8 mouse cellular contexts compared by ENCODE assay signal in the genomic region with DNA sequence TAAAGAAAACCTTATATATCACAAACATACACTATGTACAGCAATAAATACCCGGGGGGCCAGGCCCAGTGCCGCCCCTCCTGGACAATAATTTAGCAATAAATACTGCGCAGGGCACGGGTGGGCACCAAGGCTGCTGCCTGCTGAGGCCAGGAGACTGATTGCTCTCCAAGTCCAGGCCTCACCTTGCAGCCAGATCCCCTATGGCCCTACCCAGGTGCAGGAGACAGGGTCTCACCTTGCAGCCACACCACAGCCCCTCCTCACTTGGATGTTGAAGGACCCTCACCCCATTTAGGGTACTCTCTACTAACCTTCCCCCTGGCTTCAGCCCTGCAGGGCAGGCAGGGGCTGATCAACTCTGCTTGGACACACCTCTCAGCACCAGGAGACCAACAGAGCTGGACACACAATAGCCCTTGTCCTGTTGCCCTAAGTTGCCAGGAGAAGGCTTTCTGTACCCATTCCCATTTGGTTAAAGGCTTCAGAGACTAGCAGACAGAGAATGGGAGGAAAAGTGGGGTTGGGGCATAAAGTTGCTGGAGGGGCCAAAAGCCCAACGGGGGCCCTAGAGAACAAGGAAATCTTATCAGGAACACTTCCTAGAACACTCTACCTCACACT. TPM values are rescaled to one million over a fixed set of nuclear protein-coding genes. Genes with fewer than 3 reads are reported as not detected.
DNase-seq lines count a peak whose midpoint lies in the region; ATAC-seq and TF ChIP-seq lines count a peak whose summit lies in the region.

A gene (minus strand): TSS at position 89 of the 624 bp plus-strand sequence.

- no peaks in the 10 kb centered on the region for H3K27me3 ChIP-seq in lung, postnatal 0 days (replicated peaks; ENCODE audit: insufficient read depth, low read length)
- no peaks in the 10 kb centered on the region for H3K27me3 ChIP-seq in heart, embryonic 14.5 days (ENCODE audit: control insufficient read depth, insufficient read depth, low read length)

- H3K4me1 ChIP-seq in lung, postnatal 0 days (ENCODE audit: insufficient read depth, low read depth, low read length) = peaks cover 10% of the 10 kb centered on the region
- peaks cover 15% of the 10 kb centered on the region for H3K4me1 ChIP-seq in brown adipose tissue, adult 24 weeks (ENCODE audit: control insufficient read depth, insufficient read depth, insufficient read length, low read length)
- H3K4me1 ChIP-seq in heart, embryonic 14.5 days (ENCODE audit: control insufficient read depth in 2 of 2, insufficient read depth in 2 of 2, low read length in 2 of 2) = peaks cover 14 to 25% of the 10 kb centered on the region in 2 experiments

- 14% methylated on average over 5 of the region's 5 CpGs for WGBS in lung, postnatal 0 days
- 11% methylated on average over 5 of the region's 5 CpGs for WGBS in heart, embryonic 14.5 days

- peak within 1 kb of the TSS; percentile 98 for H3K4me2 ChIP-seq in lung, postnatal 0 days (replicated peaks; ENCODE audit: low read depth, low read length)
- peak within 1 kb of the TSS; percentile 97 for H3K4me2 ChIP-seq in heart, embryonic 14.5 days (ENCODE audit: low read length)

- peak; percentile 9; the same call in 1 of the 2 replicates for ATAC-seq in lung, postnatal 0 days
- ATAC-seq in heart, embryonic 14.5 days (ENCODE audit: insufficient number of reproducible peaks, insufficient read depth, low FRiP score, low read depth) = no peak; the same call in 1 of the 2 replicates
- no peak for ATAC-seq in monocyte, adult 5-6 weeks (replicated peaks; ENCODE audit: insufficient number of reproducible peaks, low FRiP score, low TSS enrichment, poor library complexity, severe bottlenecking)

- H3K9ac ChIP-seq in lung, postnatal 0 days (replicated peaks; ENCODE audit: low read depth) = peak within 1 kb of the TSS; percentile 78
- peak within 1 kb of the TSS; percentile 78 for H3K9ac ChIP-seq in heart, embryonic 14.5 days (ENCODE audit: low read length)

- H3K9me3 ChIP-seq in lung, postnatal 0 days (ENCODE audit: low read length) = no peaks in the 10 kb centered on the region
- H3K9me3 ChIP-seq in heart, embryonic 14.5 days (ENCODE audit: control insufficient read depth, low read length) = no peaks in the 10 kb centered on the region

- DNase-seq in lung, postnatal 0 days (ENCODE audit: low spot score) = no peak
- DNase-seq in lung, postnatal 14 days = no peak
- DNase-seq in left cerebral cortex, postnatal 14 days (ENCODE audit: low spot score in 2 of 2) = no peak
- no peak for DNase-seq in right cerebral cortex, adult 18-20 months
- no peak for DNase-seq in right cerebral cortex, postnatal 25 days

- no peak for TF ChIP-seq EP300 in lung, postnatal 0 days (IDR thresholded peaks at IDR 0.05)

- peaks cover 16% of the 10 kb centered on the region for H3K36me3 ChIP-seq in lung, postnatal 0 days (ENCODE audit: insufficient read depth, low read length)
- H3K36me3 ChIP-seq in heart, embryonic 14.5 days (ENCODE audit: control insufficient read depth, insufficient read depth, low read length) = peaks cover 50% of the 10 kb centered on the region

- peak within 1 kb of the TSS; percentile 93 for H3K4me3 ChIP-seq in lung, postnatal 0 days (ENCODE audit: low read depth, low read length)
- H3K4me3 ChIP-seq in brown adipose tissue, adult 24 weeks (ENCODE audit: insufficient read depth, low read depth, low read length) = peak within 1 kb of the TSS; percentile 95
- H3K4me3 ChIP-seq in heart, embryonic 14.5 days (ENCODE audit: control insufficient read depth in 1 of 2, insufficient read depth in 1 of 2, low read depth in 1 of 2, low read length in 2 of 2) = peak within 1 kb of the TSS; percentile 86 to 97

- H3K27ac ChIP-seq in lung, postnatal 0 days (ENCODE audit: low read length) = peak within 1 kb of the TSS; percentile 84
- peak within 1 kb of the TSS; percentile 46; the same call in 1 of the 2 replicates for H3K27ac ChIP-seq in brown adipose tissue, adult 24 weeks (replicated peaks; ENCODE audit: low read depth, low read length)
- H3K27ac ChIP-seq in heart, embryonic 14.5 days (replicated peaks in 1 of 2; ENCODE audit: control insufficient read depth in 1 of 2, insufficient read depth in 1 of 2, low read depth in 2 of 2, low read length in 2 of 2) = peak within 1 kb of the TSS; percentile 28 to 76

- intact Hi-C loops in left cerebral cortex, postnatal 14 days (cut with DNase I) = loop anchor here (5.0 kb wide), 1 partner anchor 87 kb away; a partner anchor contains a TSS

- no peak for TF ChIP-seq CTCF in lung, postnatal 0 days (IDR thresholded peaks at IDR 0.05)

RNA-seq across cellular contexts. Expression of the gene that starts here (rescaled TPM):
- polyA plus RNA-seq in lung, postnatal 0 days (2015; fragmentation: Nextera tagmentation; extraction: Ambion mirVana) = 45.3 and 46.0 TPM in 2 replicates
- polyA plus RNA-seq in brown adipose tissue, adult 24 weeks (2012; ENCODE audit: insufficient read depth, insufficient read length, missing spikeins) = 5.8 and 10.5 TPM in 2 replicates
- 17.6 and 18.5 TPM in 2 replicates for polyA plus RNA-seq in heart, embryonic 14.5 days (2014; fragmentation: Nextera tagmentation; extraction: Ambion mirVana)
- total RNA-seq in left cerebral cortex, postnatal 14 days (2021) = 10 to 100 TPM; 34.7 to 42.4 TPM
- 131 to 192 TPM (median 132 TPM) in 3 replicates for total RNA-seq in monocyte, adult 5-6 weeks (2017)
